Mouse (Mus musculus) hindbrain, embryonic 14.5 days (tissue): ENCODE results near the gene Chic2. TPM values are rescaled to one million over a fixed set of nuclear protein-coding genes. Genes with fewer than 3 reads are reported as not detected.
A peak's percentile ranks its signal among the peaks of the same experiment; 100 is the strongest.

Experiments
- ATAC-seq: fragments of 200-750 bp; cut with Nextera tagmentation; 2 replicates; pipeline ENCODE4 v1.8.0; 2017; ENCODE audit warnings: moderate number of reproducible peaks, mild to moderate bottlenecking, moderate TSS enrichment, moderate library complexity; ENCODE audit not compliant: low FRiP score
- DNase-seq: peaks from one replicate; pipeline ENCODE4 v3.0.0-alpha.2; 2015; ENCODE audit warnings: low spot score
- H3K27ac ChIP-seq: fragments of 300-500 bp; sonication (generic); 2 replicates; pipeline ENCODE4 v1.5.1; 2014; ENCODE audit warnings: mild to moderate bottlenecking, moderate library complexity
- H3K27me3 ChIP-seq: fragments of 300-500 bp; sonication (generic); 2 replicates; pipeline ENCODE4 v1.6.1; 2014; ENCODE audit warnings: mild to moderate bottlenecking, low read length, mixed read lengths; ENCODE audit not compliant: control insufficient read depth, insufficient read depth
- H3K36me3 ChIP-seq: fragments of 300-500 bp; sonication (generic); replicated peaks from 2 replicates; pipeline ENCODE4 v1.6.1; 2014; ENCODE audit not compliant: control insufficient read depth, insufficient read depth
- H3K4me1 ChIP-seq: fragments of 300-500 bp; sonication (generic); replicated peaks from 2 replicates; pipeline ENCODE4 v1.6.1; 2014; ENCODE audit warnings: antibody characterized with exemption, low read length, mixed read lengths; ENCODE audit not compliant: control insufficient read depth, insufficient read depth
- H3K4me2 ChIP-seq: fragments of 300-500 bp; sonication (generic); replicated peaks from 2 replicates; pipeline ENCODE4 v1.6.1; 2014; ENCODE audit warnings: mild to moderate bottlenecking, moderate library complexity
- H3K4me3 ChIP-seq: fragments of 300-500 bp; sonication (generic); replicated peaks from 2 replicates; pipeline ENCODE4 v1.5.1; 2014; ENCODE audit warnings: mild to moderate bottlenecking, low read length
- H3K9ac ChIP-seq: fragments of 300-500 bp; sonication (generic); 2 replicates; pipeline ENCODE4 v1.6.1; 2014
- H3K9me3 ChIP-seq: fragments of 300-500 bp; sonication (generic); 2 replicates; pipeline ENCODE4 v1.6.1; 2016; ENCODE audit warnings: low read length; ENCODE audit not compliant: control insufficient read depth
- WGBS: fragments of 180-500 bp; shearing (Covaris S2); extraction: QIAGEN DNeasy Blood & Tissue Kit; methylation state at CpG from one replicate; pipeline ENCODE4 v1.1.7; 2014; 5-methylcytosine and 5-hydroxymethylcytosine counted together
- polyA plus RNA-seq: library from polyadenylated mRNA; unstranded; fragments of >200 nt; fragmentation: Nextera tagmentation; extraction: Ambion mirVana; gene quantifications from 2 replicates; pipeline ENCODE4 v1.2.1, GENCODE M21; 2014

The Chic2 gene
- polyA plus RNA-seq, 1 experiment from 2014 or later = 47.4 TPM

- ATAC-seq (peak; percentile 85), DNase-seq (no peak)
- peaks cover 14% of the 10 kb centered on the region for H3K36me3 ChIP-seq
- WGBS = 11% methylated on average over 12 of the region's 12 CpGs
- no peaks in the 10 kb centered on the region for H3K4me1 ChIP-seq
- no peak overlapping the region for H3K4me2 ChIP-seq
- H3K27me3 ChIP-seq = peaks cover 34% of the 10 kb centered on the region
- no peak overlapping the region for H3K27ac ChIP-seq
- H3K9ac ChIP-seq = no peak overlapping the region
- no peaks in the 10 kb centered on the region for H3K9me3 ChIP-seq
- no peak overlapping the region for H3K4me3 ChIP-seq
These were observed 45.7 kb downstream of the Chic2 start for GRCm38 (mm10) chr5:74998716-74999512.

DNA sequence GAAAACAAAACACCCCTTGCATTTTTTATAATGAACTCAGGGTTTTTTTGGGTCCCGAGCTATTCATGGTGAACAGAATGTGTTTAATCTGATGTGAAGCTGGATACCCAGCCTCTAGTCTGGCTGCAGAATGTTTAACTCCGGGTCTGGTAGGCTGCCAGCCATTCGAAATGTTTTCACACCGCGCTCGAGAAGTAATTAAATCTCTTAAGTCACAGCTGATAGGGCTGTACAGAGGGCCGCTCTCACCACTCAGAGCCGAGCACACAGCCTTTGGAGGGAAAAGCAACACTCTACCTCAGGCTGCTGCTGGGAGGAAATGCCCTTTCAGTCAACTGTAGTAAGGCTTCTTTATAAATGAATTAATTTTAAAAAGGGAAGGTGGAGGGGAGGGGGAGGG is 49.6 kb downstream of the Chic2 start:
- 58% methylated on average over 8 of the region's 8 CpGs for WGBS
- Histone ChIP-seq H3K27me3 (peaks cover 11% of the 10 kb centered on the region; the same call in 1 of the 2 replicates), H3K4me2 (no peak overlapping the region), H3K36me3 (peaks cover 7% of the 10 kb centered on the region; the same call in 1 of the 2 replicates), H3K4me3 (no peak overlapping the region), H3K9ac (no peak overlapping the region), H3K27ac (no peak overlapping the region), H3K4me1 (no peaks in the 10 kb centered on the region), H3K9me3 (peaks cover 15% of the 10 kb centered on the region; the same call in 1 of the 2 replicates)
- DNase-seq = peak; percentile 58
- ATAC-seq = peak; percentile 66

DNA sequence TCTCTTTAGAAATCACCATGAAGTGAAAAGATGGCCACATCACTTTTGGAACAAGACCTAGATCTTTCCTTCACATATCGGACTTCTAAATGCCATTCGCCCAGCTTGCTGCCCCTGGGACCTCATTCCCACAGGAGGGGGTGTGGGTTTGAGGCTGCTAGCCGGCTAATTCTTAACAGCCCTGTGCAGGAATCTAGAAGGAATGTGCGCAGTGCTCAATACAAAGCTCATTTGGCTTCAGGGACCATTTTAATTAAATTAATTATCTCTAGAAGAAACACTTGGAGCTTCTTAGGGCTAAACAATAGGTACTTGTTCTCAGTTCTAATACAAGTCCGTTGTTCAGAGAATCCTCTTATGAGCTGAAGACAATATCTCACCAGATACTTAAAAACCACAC is 60.5 kb downstream of the Chic2 start:
- DNase-seq = no peak
- Histone ChIP-seq H3K9me3 (no peaks in the 10 kb centered on the region), H3K9ac (no peak overlapping the region), H3K36me3 (no peaks in the 10 kb centered on the region), H3K4me1 (peaks cover 4% of the 10 kb centered on the region; the same call in 1 of the 2 replicates), H3K4me2 (no peak overlapping the region), H3K27me3 (peaks cover 37% of the 10 kb centered on the region), H3K27ac (no peak overlapping the region), H3K4me3 (no peak overlapping the region)
- ATAC-seq = no peak
- 25% methylated on average over 5 of the region's 5 CpGs for WGBS

- H3K4me2 ChIP-seq = no peak overlapping the region
- H3K9me3 ChIP-seq = no peaks in the 10 kb centered on the region
- H3K4me1 ChIP-seq = peaks cover 4% of the 10 kb centered on the region; the same call in 1 of the 2 replicates
- no peak overlapping the region for H3K4me3 ChIP-seq
- no peak overlapping the region for H3K27ac ChIP-seq
- H3K9ac ChIP-seq = no peak overlapping the region
- ATAC-seq = no peak
- peaks cover 56% of the 10 kb centered on the region for H3K27me3 ChIP-seq
- H3K36me3 ChIP-seq = no peaks in the 10 kb centered on the region
- WGBS = 47% methylated on average over 4 of the region's 4 CpGs
- no peak for DNase-seq
These were observed 64.0 kb downstream of the Chic2 start for GRCm38 (mm10) chr5:74980574-74980973.

- WGBS = 9% methylated on average over 7 of the region's 7 CpGs
- Histone ChIP-seq H3K27me3 (peaks cover 56% of the 10 kb centered on the region), H3K9me3 (no peaks in the 10 kb centered on the region), H3K36me3 (no peaks in the 10 kb centered on the region), H3K4me2 (no peak overlapping the region), H3K27ac (no peak overlapping the region), H3K9ac (no peak overlapping the region), H3K4me3 (no peak overlapping the region), H3K4me1 (peaks cover 4% of the 10 kb centered on the region; the same call in 1 of the 2 replicates)
- ATAC-seq (no peak), DNase-seq (no peak)
These were observed 64.4 kb downstream of the Chic2 start for GRCm38 (mm10) chr5:74980154-74980553.

- Histone ChIP-seq H3K36me3 (no peaks in the 10 kb centered on the region), H3K4me3 (no peak overlapping the region), H3K4me2 (no peak overlapping the region), H3K9ac (no peak overlapping the region), H3K9me3 (no peaks in the 10 kb centered on the region), H3K4me1 (peaks cover 4% of the 10 kb centered on the region; the same call in 1 of the 2 replicates), H3K27me3 (peaks cover 61% of the 10 kb centered on the region), H3K27ac (no peak overlapping the region)
- ATAC-seq (no peak), DNase-seq (no peak)
- WGBS = 32% methylated on average over 7 of the region's 7 CpGs
These were observed 65.0 kb downstream of the Chic2 start for GRCm38 (mm10) chr5:74979586-74979985.

DNA sequence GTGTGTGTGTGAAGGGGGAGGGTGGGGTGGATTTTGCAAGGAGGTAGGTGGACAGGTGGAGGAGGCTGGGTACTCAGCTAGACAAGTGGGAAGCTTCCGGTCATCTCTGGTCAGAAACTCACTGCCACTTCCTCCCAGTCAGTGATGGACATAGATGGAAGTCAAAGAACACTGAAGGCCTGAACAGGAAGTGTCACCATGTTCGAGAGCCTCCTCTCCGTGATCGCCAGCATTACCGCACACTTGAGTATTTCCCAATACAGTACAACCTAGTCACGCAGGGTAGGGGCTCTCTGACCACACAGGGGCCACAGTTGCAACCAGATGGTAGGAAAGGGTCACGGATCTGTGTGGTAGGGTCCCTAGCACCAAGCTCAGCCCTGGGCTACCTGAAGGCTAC is 69.1 kb downstream of the Chic2 start:
- Histone ChIP-seq H3K4me3 (no peak overlapping the region), H3K27me3 (peaks cover 72% of the 10 kb centered on the region)
- WGBS = 93% methylated on average over 7 of the region's 7 CpGs

DNA sequence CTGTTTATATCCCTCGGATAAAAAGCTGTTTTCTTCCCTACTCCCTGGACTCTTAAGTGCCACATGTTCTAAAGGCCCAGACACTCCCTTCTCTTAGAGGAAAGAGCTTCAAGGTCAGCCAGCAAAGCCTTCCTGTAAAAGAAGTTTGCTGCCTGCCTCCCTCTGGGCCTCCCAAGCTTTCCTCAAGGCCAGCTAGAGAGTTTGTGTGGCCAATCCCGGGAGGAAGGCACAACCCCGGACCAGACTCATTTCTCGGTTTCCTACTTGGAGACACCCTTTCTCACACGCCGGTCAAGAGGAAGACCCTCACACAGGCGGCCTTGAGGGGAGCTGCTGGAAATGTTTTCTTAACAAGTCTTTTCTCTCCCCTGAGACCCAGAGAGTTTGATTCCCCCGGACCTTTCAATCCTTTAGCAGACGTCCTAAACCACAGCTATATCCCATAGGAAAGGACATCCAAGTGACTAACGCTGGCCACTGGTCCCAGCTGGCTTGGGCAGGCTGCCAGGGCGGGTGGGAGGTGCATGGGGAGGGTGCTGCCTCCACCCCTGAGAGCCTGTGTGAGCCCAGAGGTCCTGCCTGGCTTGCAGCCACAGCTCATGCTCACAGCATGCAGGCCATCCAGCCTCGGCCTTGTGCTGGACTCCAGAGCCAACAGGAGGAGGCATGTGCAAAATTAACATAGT is 69.7 kb downstream of the Chic2 start:
- no peak overlapping the region for H3K4me2 ChIP-seq
- H3K9me3 ChIP-seq = no peaks in the 10 kb centered on the region
- ATAC-seq = peak; percentile 46; the same call in 1 of the 2 replicates
- H3K27me3 ChIP-seq = peaks cover 67% of the 10 kb centered on the region
- no peaks in the 10 kb centered on the region for H3K4me1 ChIP-seq
- DNase-seq = no peak
- no peaks in the 10 kb centered on the region for H3K36me3 ChIP-seq
- whole genome bisulfite sequencing = 54% methylated on average over 12 of the region's 12 CpGs
- H3K9ac ChIP-seq = no peak overlapping the region
- H3K27ac ChIP-seq = no peak overlapping the region
- H3K4me3 ChIP-seq = no peak overlapping the region

More for the DNA sequence above, 69.1 kb downstream of the Chic2 start:
- DNase-seq = no peak
- no peak for ATAC-seq
- Histone ChIP-seq H3K27ac (no peak overlapping the region), H3K36me3 (no peaks in the 10 kb centered on the region), H3K9ac (no peak overlapping the region), H3K9me3 (no peaks in the 10 kb centered on the region), H3K4me2 (no peak overlapping the region), H3K4me1 (0 out of 2 replicates have a peak, but pooled peaks cover 1% of the 10 kb centered on the region)

DNA sequence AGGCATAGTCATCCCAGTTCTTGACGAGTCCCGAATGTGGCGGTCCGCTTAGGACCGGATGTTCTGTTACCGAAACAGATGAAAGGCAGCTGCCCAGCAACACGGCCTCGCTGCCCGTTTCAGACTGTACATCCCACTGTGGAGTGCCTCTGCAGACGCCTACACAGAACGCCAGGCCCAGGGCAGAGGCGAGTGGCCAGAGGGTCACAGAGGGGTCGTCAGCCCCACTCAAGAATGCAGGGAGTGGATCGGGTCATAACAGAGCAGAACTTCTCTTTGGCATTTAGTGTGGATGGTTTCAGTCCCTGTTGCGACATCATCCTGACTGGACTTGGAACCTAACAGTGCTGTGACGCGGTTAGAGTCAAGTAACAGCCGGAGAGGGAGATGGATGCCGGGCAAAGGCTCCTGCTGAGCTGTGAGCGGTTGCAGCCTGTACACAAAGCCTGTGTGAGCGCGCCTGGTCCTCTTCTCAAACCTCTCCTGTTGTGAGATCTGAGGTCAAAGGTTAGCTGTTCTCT is 70.5 kb downstream of the Chic2 start:
- H3K27ac ChIP-seq = no peak overlapping the region
- 45% methylated on average over 22 of the region's 22 CpGs for WGBS
- no peak overlapping the region for H3K4me3 ChIP-seq
- H3K27me3 ChIP-seq = peaks cover 65% of the 10 kb centered on the region
- no peak overlapping the region for H3K9ac ChIP-seq
- ATAC-seq = no peak
- H3K4me2 ChIP-seq = no peak overlapping the region
- no peaks in the 10 kb centered on the region for H3K36me3 ChIP-seq
- H3K9me3 ChIP-seq = no peaks in the 10 kb centered on the region
- no peaks in the 10 kb centered on the region for H3K4me1 ChIP-seq
- DNase-seq = no peak
